Mouse (Mus musculus): ENCODE measurements around the gene Gm13199. TPM values are rescaled to one million over a fixed set of nuclear protein-coding genes. Genes with fewer than 3 reads are reported as not detected.

Gene Gm13199
- polyA plus RNA-seq, 1 experiment from 2014 or later, result 2.2 TPM

DNA sequence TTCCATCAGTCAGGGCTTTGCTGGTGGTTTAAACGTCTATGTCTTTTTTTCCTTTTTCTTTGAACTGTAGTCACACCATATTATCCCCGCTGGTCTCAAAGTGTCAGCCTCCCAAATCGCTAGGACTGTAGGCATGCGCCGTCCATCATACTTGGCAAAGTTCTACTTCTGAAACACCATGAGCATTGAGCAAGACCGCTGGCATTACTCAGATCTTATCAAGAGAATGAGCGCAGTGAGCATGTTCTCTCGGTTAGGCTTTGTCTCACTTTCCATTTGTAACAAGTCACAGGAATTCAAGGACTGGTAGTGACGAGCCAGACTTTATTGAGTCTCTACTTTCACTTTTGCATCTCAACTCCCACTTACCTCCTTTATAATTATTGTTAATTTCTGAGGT lies 11.6 kb downstream of the Gm13199 start:
- Histone ChIP-seq H3K36me3 (replicated peaks) (peaks cover 67% of the 10 kb centered on the region), H3K9me3 (no peaks in the 10 kb centered on the region), H3K27ac (replicated peaks) (no peak overlapping the region), H3K27me3 (replicated peaks; ENCODE audit: low read depth, poor library complexity, severe bottlenecking) (no peaks in the 10 kb centered on the region), H3K4me3 (no peak overlapping the region), H3K4me1 (peaks cover 9% of the 10 kb centered on the region)
- WGBS, result 95% methylated on average over 9 of the region's 9 CpGs
- no peak for DNase-seq (ENCODE audit: low spot score)

GRCm38 (mm10) chr2:5845826-5846225 lies 16.9 kb downstream of the Gm13199 start:
- 40% methylated on average over 4 of the region's 4 CpGs for WGBS

GRCm38 (mm10) chr2:5844873-5845631 lies 17.7 kb downstream of the Gm13199 start, which contains the start of the genes Nudt5 and Cdc123:
Nudt5 (plus strand) TSS chr2:5845019.
Cdc123 (minus strand) TSS chr2:5845164.
- DNase-seq (ENCODE audit: low spot score), result peak; percentile 89
- Histone ChIP-seq H3K4me3 (peak within 1 kb of the TSS; percentile 87), H3K4me1 (peaks cover 18% of the 10 kb centered on the region), H3K9me3 (no peaks in the 10 kb centered on the region), H3K27ac (replicated peaks) (peak within 1 kb of the TSS; percentile 90), H3K36me3 (replicated peaks) (peaks cover 45% of the 10 kb centered on the region), H3K27me3 (replicated peaks; ENCODE audit: low read depth, poor library complexity, severe bottlenecking) (no peaks in the 10 kb centered on the region)
- under 1% methylated on average over 53 of the region's 53 CpGs for WGBS

More at GRCm38 (mm10) chr2:5845826-5846225, 16.9 kb downstream of the Gm13199 start:
- Histone ChIP-seq H3K4me3 (peak overlapping the region; percentile 87), H3K4me1 (peaks cover 18% of the 10 kb centered on the region), H3K36me3 (replicated peaks) (peaks cover 45% of the 10 kb centered on the region), H3K9me3 (no peaks in the 10 kb centered on the region), H3K27me3 (replicated peaks; ENCODE audit: low read depth, poor library complexity, severe bottlenecking) (no peaks in the 10 kb centered on the region), H3K27ac (replicated peaks) (peak overlapping the region; percentile 90)
- no peak for DNase-seq (ENCODE audit: low spot score)

DNA sequence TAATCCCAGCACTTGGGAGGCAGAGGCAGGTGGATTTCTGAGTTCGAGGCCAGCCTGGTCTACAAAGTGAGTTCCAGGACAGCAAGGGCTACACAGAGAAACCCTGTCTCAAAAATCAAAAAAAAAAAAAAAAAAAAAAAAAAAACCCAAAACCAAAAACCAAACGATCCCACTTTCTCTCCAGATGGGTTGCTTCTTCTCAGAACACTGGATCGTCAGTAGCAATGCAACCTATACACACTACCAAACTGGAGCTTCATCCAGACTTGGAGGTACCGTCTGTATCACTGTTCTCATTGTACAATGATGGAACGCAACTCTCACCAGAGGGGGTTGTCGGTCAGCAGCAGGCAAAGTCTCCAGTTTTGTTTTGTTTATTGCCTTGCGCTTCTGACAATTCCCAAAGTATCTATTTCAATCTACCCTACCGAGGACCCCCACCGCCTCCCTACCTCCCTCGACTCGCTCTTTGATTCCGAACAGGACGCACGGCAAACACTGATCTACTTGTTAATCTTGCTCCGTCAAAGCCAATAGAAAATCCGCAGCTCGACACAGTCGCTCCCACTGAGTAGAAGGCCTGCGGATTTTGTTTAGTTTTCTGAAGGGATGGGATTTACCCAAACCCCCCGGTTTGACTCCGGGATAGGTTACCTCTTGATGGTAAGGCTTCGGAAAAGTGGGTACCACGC lies 18.4 kb downstream of the Gm13199 start:
- Histone ChIP-seq H3K9me3 (peaks cover 5% of the 10 kb centered on the region; the same call in 1 of the 2 replicates), H3K27ac (replicated peaks) (peak overlapping the region; percentile 90), H3K4me3 (peak overlapping the region; percentile 87), H3K4me1 (peaks cover 18% of the 10 kb centered on the region), H3K27me3 (replicated peaks; ENCODE audit: low read depth, poor library complexity, severe bottlenecking) (no peaks in the 10 kb centered on the region), H3K36me3 (replicated peaks) (peaks cover 46% of the 10 kb centered on the region)
- WGBS, result 5% methylated on average over 23 of the region's 23 CpGs
- no peak for DNase-seq (ENCODE audit: low spot score)

DNA sequence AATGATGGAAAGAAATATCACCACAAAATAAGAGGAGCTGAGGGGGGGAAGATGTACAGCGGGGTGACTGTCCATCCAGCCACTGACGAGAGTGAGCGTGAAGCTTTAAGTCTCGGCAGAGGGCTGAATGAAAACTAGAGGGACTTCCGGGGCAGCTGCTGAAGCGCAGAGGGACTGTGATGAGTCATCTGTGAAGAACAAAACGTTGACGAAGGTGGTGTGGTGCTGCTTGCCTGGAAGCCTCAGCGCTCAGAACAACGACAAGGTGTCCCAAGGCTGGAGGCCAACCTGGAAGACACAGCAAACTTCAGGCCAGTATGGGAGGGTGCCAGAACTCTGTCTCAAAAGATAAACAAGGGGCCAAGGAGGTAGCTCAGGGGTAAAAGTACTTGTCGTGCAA lies 21.9 kb downstream of the Gm13199 start:
- WGBS, result 96% methylated on average over 11 of the region's 11 CpGs
- H3K4me1 ChIP-seq, result peaks cover 6% of the 10 kb centered on the region
- no peak for DNase-seq (ENCODE audit: low spot score)

GRCm38 (mm10) chr2:5825265-5825913 lies 37.3 kb downstream of the Gm13199 start:
- no peak for DNase-seq (ENCODE audit: low spot score)
- Histone ChIP-seq H3K4me1 (no peaks in the 10 kb centered on the region), H3K36me3 (replicated peaks) (peaks cover 88% of the 10 kb centered on the region)

More for the DNA sequence above, 21.9 kb downstream of the Gm13199 start:
- Histone ChIP-seq H3K27ac (replicated peaks) (no peak overlapping the region), H3K36me3 (replicated peaks) (peaks cover 66% of the 10 kb centered on the region), H3K4me3 (no peak overlapping the region), H3K9me3 (peaks cover 6% of the 10 kb centered on the region; the same call in 1 of the 2 replicates), H3K27me3 (replicated peaks; ENCODE audit: low read depth, poor library complexity, severe bottlenecking) (no peaks in the 10 kb centered on the region)

DNA sequence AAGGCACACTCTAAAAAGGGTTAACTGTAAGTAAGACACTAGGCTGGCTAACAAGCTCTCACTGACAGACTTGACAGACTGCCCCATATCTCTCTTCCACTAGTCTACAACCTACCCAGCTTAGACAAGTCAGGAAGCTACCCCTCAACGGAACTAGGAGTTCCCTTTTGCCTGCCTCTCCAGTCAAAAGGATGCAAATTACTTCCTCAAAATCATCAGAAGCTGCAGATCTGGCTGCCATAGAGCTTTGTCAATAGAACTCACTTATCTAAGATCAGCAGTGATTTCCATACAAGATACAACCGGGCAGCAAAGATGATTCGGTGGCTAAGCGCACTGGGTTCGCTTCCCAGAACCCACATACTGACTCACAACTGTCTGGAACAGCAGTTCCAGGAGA lies 38.0 kb downstream of the Gm13199 start:
- peaks cover 88% of the 10 kb centered on the region for H3K36me3 ChIP-seq (replicated peaks)
- no peak overlapping the region for H3K27ac ChIP-seq (replicated peaks)
- no peaks in the 10 kb centered on the region for H3K9me3 ChIP-seq
- H3K27me3 ChIP-seq (replicated peaks; ENCODE audit: low read depth, poor library complexity, severe bottlenecking), result no peaks in the 10 kb centered on the region
- no peaks in the 10 kb centered on the region for H3K4me1 ChIP-seq
- no peak for DNase-seq (ENCODE audit: low spot score)
- H3K4me3 ChIP-seq, result no peak overlapping the region
- WGBS, result 93% methylated on average over 5 of the region's 5 CpGs

More at GRCm38 (mm10) chr2:5825265-5825913, 37.3 kb downstream of the Gm13199 start:
- Histone ChIP-seq H3K27ac (replicated peaks) (no peak overlapping the region), H3K4me3 (no peak overlapping the region), H3K27me3 (replicated peaks; ENCODE audit: low read depth, poor library complexity, severe bottlenecking) (no peaks in the 10 kb centered on the region), H3K9me3 (no peaks in the 10 kb centered on the region)
- 92% methylated on average over 5 of the region's 5 CpGs for WGBS

- Histone ChIP-seq H3K27ac (replicated peaks) (no peak overlapping the region), H3K4me1 (no peaks in the 10 kb centered on the region), H3K36me3 (replicated peaks) (peaks cover 88% of the 10 kb centered on the region), H3K9me3 (no peaks in the 10 kb centered on the region), H3K4me3 (no peak overlapping the region), H3K27me3 (replicated peaks; ENCODE audit: low read depth, poor library complexity, severe bottlenecking) (no peaks in the 10 kb centered on the region)
- WGBS, result 25% methylated on average over 1 of the region's 1 CpGs
- DNase-seq (ENCODE audit: low spot score), result no peak
These were observed 38.5 kb downstream of the Gm13199 start for GRCm38 (mm10) chr2:5824213-5824612.

DNA sequence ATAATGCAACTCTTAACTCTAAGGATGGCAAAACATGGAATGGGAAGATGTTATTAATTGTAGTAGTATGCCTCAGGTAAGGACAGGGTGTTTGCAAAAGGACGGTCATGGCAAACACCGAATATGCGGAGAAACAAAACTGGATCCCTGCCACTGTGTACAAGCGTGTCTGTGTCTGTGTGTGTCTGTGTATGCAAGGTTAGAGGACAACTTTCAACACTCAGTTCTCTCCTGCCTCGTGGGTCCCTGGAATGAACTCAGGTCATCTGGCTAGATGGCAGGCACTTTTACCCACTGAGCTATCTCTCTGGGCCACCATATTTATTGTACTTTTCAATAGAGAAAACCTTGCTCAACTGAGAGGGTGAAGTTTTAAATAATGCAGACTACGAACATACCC lies 40.3 kb downstream of the Gm13199 start:
- DNase-seq (ENCODE audit: low spot score), result no peak
- WGBS, result 96% methylated on average over 6 of the region's 6 CpGs
- H3K4me3 ChIP-seq, result no peak overlapping the region
- no peaks in the 10 kb centered on the region for H3K4me1 ChIP-seq
- no peaks in the 10 kb centered on the region for H3K27me3 ChIP-seq (replicated peaks; ENCODE audit: low read depth, poor library complexity, severe bottlenecking)
- no peak overlapping the region for H3K27ac ChIP-seq (replicated peaks)
- H3K36me3 ChIP-seq (replicated peaks), result peaks cover 93% of the 10 kb centered on the region
- no peaks in the 10 kb centered on the region for H3K9me3 ChIP-seq

GRCm38 (mm10) chr2:5821264-5821663 lies 41.5 kb downstream of the Gm13199 start:
- DNase-seq (ENCODE audit: low spot score), result no peak
- H3K9me3 ChIP-seq, result no peaks in the 10 kb centered on the region
- no peaks in the 10 kb centered on the region for H3K4me1 ChIP-seq
- peaks cover 93% of the 10 kb centered on the region for H3K36me3 ChIP-seq (replicated peaks)
- H3K27me3 ChIP-seq (replicated peaks; ENCODE audit: low read depth, poor library complexity, severe bottlenecking), result no peaks in the 10 kb centered on the region
- H3K4me3 ChIP-seq, result no peak overlapping the region
- no peak overlapping the region for H3K27ac ChIP-seq (replicated peaks)
- WGBS, result 92% methylated on average over 10 of the region's 10 CpGs
